Mouse (Mus musculus) ES-E14 (cell line): ENCODE data around the gene Rps27l. TPM values are rescaled to one million over a fixed set of nuclear protein-coding genes. Genes with fewer than 3 reads are reported as not detected.

Experiments
- DNase-seq: peaks from one replicate; pipeline ENCODE4 v3.0.0-alpha.2; 2013; ENCODE audit warnings: low read depth, low spot score
- H3K27ac ChIP-seq: 2 replicates; pipeline ENCODE4 v1.5.1; 2012; ENCODE audit warnings: low read depth, mild to moderate bottlenecking, low read length, moderate library complexity, mixed read lengths; ENCODE audit not compliant: poor library complexity, insufficient read depth, severe bottlenecking
- H3K36me3 ChIP-seq: 2 replicates; pipeline ENCODE4 v1.6.1; 2012; ENCODE audit warnings: mild to moderate bottlenecking, low read length, moderate library complexity, mixed read lengths; ENCODE audit not compliant: control insufficient read depth, poor library complexity, insufficient read depth, severe bottlenecking
- H3K4me1 ChIP-seq, 2 experiments: fragments of 150-350 bp in 1 of 2; sonication (generic) in 1 of 2; 2 replicates each; pipeline ENCODE4 v1.6.1; 2012; ENCODE audit warnings: low read length in 2 of 2, mild to moderate bottlenecking in 1 of 2, mixed read lengths in 1 of 2; ENCODE audit not compliant: control insufficient read depth in 2 of 2, insufficient read depth in 2 of 2, poor library complexity in 1 of 2
- H3K4me3 ChIP-seq, 2 experiments: fragments of 150-350 bp in 1 of 2; sonication (generic) in 1 of 2; 2 replicates each; pipeline ENCODE4 v1.5.1; 2012; ENCODE audit warnings: low read length in 2 of 2, low read depth in 1 of 2, mild to moderate bottlenecking in 1 of 2, mixed read lengths in 1 of 2; ENCODE audit not compliant: insufficient read depth in 1 of 2, poor library complexity in 1 of 2, severe bottlenecking in 1 of 2
- H3K9ac ChIP-seq: 2 replicates; pipeline ENCODE4 v1.6.1; 2012; ENCODE audit warnings: low read depth, mild to moderate bottlenecking, low read length, mixed read lengths; ENCODE audit not compliant: poor library complexity, insufficient read depth, severe bottlenecking
- H3K9me3 ChIP-seq: fragments of 150-350 bp; sonication (generic); 2 replicates; pipeline ENCODE4 v1.6.1; 2012; ENCODE audit warnings: low read depth, mild to moderate bottlenecking, low read length; ENCODE audit not compliant: control insufficient read depth, insufficient read depth
- CHD2 ChIP-seq: IDR thresholded peaks from 2 replicates; pipeline ENCODE4 v1.6.1; 2014; ENCODE audit warnings: mild to moderate bottlenecking, low read depth, low read length, inconsistent platforms
- HCFC1 ChIP-seq: IDR thresholded peaks from 2 replicates; pipeline ENCODE4 v1.6.1; 2012; ENCODE audit warnings: low read length, inconsistent platforms, borderline replicate concordance; ENCODE audit not compliant: insufficient read depth
- MAFK ChIP-seq: IDR thresholded peaks from 2 replicates; pipeline ENCODE4 v1.6.1; 2014; ENCODE audit warnings: mild to moderate bottlenecking, low read depth, low read length, inconsistent platforms; ENCODE audit not compliant: insufficient read depth
- ZC3H11A ChIP-seq: IDR thresholded peaks from 2 replicates; pipeline ENCODE4 v1.6.1; 2012; ENCODE audit warnings: low read depth, mild to moderate bottlenecking, inconsistent platforms, low read length, borderline replicate concordance
- ZNF384 ChIP-seq: IDR thresholded peaks from 2 replicates; pipeline ENCODE4 v1.6.1; 2012; ENCODE audit warnings: low read depth, low read length, inconsistent platforms
- in situ Hi-C, 2 experiments: fragments of 600-800 bp; cut with MboI; formaldehyde crosslinking; loops; one replicate each; pipeline ENCODE4 v1.15.1; 2025; ENCODE audit warnings: low sequenced_read_pairs in 2 of 2, inconsistent platforms in 1 of 2; ENCODE audit not compliant: unreplicated experiment in 2 of 2
- total RNA-seq: library from RNA; depleted of rRNA; stranded (reverse); fragments of 300-350 nt; gene quantifications from 2 replicates; pipeline ENCODE4 v1.2.3, GENCODE M21; 2012; rRNA removed

Gene Rps27l
- 767 and 917 TPM in 2 replicates for total RNA-seq

DNA sequence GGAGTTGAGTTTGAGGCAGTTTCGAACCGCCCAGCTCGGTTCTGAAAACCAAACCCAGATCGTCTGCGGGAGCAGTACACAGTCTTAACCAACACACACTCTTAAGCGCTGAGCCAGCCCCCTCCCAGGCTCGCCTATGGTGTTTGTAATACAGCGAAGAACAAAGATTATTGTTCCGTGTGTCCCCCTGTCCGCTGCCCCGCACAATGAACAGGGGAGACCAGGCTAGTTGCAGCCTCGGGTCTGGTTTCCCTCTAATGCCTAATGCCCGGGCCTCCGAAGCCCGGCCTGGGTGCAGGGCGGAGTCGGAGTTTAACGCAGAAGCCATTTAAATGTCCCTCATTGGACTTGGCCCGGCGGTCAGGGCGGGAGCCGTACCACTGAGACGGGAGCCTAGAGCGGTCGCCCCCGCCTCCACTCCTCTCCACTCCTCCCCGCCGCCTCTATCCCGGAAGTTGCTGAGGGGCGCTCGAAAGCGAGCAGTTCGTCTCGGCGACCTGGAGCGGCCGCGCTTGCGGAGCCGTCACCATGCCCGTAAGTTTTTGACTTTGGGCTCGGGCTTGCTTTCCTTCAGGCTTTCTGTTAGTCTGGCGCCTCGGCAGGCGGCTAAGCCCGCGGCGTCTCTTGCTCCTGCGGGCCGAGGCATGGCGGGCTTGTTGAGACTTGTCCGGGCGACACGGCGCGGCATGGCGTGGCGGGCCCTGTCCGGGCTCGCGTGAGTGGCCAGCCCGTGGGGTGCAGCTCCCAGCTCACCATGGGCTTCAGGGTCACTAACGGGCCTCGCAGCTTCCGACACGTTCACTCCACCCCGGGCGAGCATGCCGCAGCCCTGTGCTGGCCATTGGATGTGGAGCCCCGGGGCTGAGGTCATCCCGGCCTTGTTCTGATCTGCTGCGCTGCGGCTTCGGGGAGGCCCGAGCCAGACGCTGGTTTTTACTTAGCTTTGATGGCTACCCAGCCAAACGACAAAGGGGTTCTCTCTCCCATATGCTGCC is at the start of gene Rps27l:
TSS of gene Rps27l (plus strand) at position 440 of the 995 bp plus-strand sequence.
- peaks cover 3% of the 10 kb centered on the region for H3K36me3 ChIP-seq
- peak; percentile 90 for DNase-seq
- no peak for TF ChIP-seq CHD2
- TF ChIP-seq HCFC1, result peak; percentile 76; the same call in 1 of the 2 replicates
- H3K9me3 ChIP-seq, result no peaks in the 10 kb centered on the region
- H3K4me3 ChIP-seq, result peak within 1 kb of the TSS; percentile 76 to 79
- peaks cover 3 to 4% of the 10 kb centered on the region in 2 experiments; a peak in 3 of 4 replicates for H3K4me1 ChIP-seq
- H3K9ac ChIP-seq, result peak within 1 kb of the TSS; percentile 93
- in situ Hi-C loops, result no loop called here
- H3K27ac ChIP-seq, result peak within 1 kb of the TSS; percentile 87

DNA sequence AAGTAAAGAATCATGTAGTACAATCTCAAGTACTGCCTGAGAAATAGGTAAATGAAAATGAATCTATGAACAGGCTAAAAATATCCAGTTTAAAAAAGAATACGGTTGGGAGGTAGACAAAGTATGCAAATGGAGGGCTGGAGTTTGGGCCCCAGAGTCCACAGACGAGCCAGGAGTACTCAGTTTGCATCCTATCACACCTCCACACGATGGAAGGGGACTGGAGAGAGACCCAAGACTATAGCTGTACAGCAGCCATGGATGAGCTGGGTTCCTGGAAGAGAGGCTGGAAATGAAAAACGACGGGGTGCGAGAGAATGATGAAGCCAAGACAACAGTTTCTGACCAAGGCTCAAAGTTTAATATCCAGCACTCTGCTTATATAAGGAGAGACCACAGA is 48.9 kb upstream of the Rps27l start:
- Histone ChIP-seq H3K4me3 (no peak overlapping the region), H3K9ac (no peak overlapping the region), H3K27ac (no peak overlapping the region), H3K4me1 (peaks cover 4 to 15% of the 10 kb centered on the region in 2 experiments; a peak in 3 of 4 replicates), H3K9me3 (no peaks in the 10 kb centered on the region), H3K36me3 (no peaks in the 10 kb centered on the region)
- in situ Hi-C loops, result no loop called here
- no peak for TF ChIP-seq CHD2
- TF ChIP-seq ZNF384, result no peak
- TF ChIP-seq ZC3H11A, result no peak
- TF ChIP-seq MAFK, result no peak
- no peak for TF ChIP-seq HCFC1
- no peak for DNase-seq

DNA sequence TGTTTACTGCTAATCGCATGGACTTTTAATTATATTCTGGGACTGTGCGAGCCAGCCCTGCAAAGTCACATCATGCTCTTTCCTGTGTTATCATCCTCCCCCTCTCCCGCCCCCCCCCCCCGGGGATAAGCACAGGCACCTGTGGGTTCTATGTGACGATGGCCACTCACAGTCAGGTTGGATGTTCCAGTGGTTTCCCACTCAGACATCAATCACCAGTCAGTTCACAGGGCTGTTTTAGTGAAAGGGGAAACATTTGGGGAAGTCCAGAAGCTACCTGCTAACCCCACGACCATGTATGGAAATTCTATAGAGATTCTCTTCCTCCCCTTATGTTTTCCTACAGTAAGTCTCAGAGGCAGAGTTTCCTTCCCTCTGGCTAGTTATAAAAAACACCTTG is 48.0 kb upstream of the Rps27l start:
- no peak for DNase-seq
- H3K4me3 ChIP-seq, result no peak overlapping the region
- H3K9ac ChIP-seq, result no peak overlapping the region
- H3K27ac ChIP-seq, result no peak overlapping the region
- no peaks in the 10 kb centered on the region for H3K9me3 ChIP-seq
- no peaks in the 10 kb centered on the region for H3K36me3 ChIP-seq
- in situ Hi-C loops, result no loop called here
- TF ChIP-seq CHD2, result no peak
- TF ChIP-seq MAFK, result no peak
- no peak for TF ChIP-seq ZNF384
- H3K4me1 ChIP-seq, result peaks cover 4 to 15% of the 10 kb centered on the region in 2 experiments; a peak in 3 of 4 replicates

DNA sequence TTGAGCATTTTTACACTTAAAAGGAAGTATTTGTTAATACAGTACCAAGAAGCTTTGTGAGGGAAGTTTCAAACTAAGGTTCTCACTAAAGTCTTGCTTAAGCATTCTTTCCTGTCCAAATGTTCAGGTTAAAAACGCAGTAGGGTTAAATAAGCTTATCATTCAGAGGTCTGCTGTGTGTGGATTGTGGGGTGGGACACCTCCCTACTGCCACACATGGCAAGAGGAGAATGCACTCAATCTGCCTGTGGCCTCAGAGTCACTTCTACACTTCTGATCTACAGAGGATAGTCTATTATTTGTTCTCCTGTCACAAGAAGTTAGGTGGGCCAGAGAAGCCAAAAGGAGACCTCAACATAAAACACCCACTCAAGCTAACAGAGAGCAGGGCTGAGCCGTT is 46.8 kb upstream of the Rps27l start:
- no peak for DNase-seq
- H3K27ac ChIP-seq, result no peak overlapping the region
- H3K9me3 ChIP-seq, result no peaks in the 10 kb centered on the region
- H3K4me1 ChIP-seq, result peaks cover 4 to 15% of the 10 kb centered on the region in 2 experiments; a peak in 3 of 4 replicates
- H3K4me3 ChIP-seq, result no peak overlapping the region
- no peaks in the 10 kb centered on the region for H3K36me3 ChIP-seq
- in situ Hi-C loops, result no loop called here
- H3K9ac ChIP-seq, result no peak overlapping the region
- TF ChIP-seq ZNF384, result no peak
- TF ChIP-seq ZC3H11A, result no peak
- TF ChIP-seq CHD2, result no peak
- TF ChIP-seq HCFC1, result no peak
